Mouse (Mus musculus) lung, postnatal 4 days (tissue): ENCODE measurements around the gene Baz1b.

ENCODE experiments used
- DNase-seq, 2 experiments: peaks; one replicate each; pipeline ENCODE4 v3.0.0; 2021

Gene Baz1b

DNA sequence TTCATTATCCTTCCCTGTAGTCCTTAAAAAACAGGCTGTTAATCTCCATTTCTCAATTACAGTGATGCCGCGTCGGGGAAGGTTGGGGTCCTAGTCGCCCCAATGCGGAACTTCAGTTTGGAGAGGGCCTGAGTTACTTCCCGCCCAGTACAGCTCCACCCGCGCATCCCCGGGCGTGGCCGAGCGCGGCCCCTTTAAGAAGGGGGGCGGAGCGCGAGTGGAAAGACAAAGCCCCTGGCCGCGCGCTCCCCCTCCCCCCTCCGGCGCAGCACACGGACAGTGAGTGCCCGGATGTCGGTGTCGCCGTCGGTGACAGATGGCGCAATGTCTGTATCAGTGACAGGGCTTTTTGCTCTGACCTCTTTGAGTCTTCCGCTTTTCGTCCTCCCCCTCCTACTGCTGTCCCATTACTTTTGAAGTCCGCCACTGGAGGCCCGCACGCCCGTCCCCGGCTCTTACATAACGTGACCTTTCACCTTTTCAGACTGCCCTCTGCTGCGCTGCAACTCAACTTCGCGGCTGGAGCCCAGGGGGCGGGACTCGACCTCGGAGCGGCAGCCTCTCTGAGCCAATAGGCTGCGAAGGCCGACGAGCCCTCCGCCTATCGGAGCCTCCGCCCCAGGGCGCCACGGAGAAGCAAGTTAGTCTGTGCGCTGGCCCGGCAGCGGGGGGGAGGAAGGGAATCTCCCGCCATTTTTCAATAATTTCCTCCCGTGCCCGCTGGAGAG, at the start of gene Baz1b:
Gene Baz1b, plus strand, starts transcription at position 644 of the 728 bp plus-strand sequence.
- peak; percentile 98 to 100 for DNase-seq

DNA sequence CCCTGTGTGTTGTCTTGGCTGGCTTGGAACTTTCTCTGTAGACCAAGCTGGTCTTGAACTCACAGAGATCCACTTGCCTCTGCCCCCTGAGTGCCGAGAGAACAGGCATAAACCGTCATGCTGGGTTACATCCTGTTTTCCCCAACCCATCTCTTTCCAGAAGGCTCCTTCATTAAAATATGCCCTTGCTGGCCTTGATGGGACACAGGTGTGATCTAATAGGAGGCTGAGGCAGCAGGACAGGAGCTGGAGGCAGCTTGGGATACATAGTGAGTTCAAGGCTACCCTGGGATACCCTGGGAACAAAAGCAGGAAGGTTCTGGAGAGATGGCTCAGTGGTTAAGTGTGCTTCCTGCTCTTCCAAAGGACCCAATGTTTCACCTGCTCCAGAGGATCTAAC, 47.2 kb upstream of the Baz1b start:
- DNase-seq, result no peak

DNA sequence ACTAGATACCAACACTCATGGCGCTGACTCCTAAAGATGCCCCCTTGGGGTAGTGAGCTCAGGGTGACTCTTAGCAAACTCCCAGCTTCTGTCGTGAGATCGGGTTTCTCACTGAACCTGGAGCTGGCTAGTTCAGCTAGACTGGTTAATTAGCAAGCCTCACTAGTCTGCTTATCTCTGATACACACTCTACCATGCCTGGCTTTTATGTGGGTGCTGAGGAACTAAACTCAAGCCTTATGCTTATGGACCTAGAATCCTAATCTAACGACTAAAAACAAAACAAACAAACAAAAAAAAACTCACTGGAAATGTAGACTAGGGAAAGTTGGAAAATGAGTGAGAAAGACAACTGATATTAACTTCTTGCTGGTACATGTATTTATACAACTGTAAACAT, 42.6 kb upstream of the Baz1b start:
- DNase-seq, result no peak

DNA sequence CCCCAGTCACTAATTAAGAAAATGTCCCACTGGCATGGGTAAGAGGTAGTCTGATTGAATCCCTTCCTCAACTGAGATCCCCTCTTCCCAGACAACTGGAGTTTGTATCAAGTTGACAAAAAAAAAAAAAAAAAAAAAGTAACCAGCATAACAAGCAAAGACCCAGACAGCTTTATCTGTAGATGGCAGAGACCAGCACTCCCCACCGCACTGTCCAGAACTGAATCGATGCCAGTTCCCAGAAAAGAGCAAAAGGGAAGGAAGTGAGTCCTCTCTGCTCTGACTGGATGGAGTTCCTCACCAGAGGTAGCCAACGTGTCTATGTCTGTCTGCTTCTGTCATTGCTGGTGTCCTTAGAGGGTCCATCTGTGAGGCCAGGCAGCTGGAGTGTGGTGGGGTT, 41.5 kb upstream of the Baz1b start:
- no peak for DNase-seq

DNA sequence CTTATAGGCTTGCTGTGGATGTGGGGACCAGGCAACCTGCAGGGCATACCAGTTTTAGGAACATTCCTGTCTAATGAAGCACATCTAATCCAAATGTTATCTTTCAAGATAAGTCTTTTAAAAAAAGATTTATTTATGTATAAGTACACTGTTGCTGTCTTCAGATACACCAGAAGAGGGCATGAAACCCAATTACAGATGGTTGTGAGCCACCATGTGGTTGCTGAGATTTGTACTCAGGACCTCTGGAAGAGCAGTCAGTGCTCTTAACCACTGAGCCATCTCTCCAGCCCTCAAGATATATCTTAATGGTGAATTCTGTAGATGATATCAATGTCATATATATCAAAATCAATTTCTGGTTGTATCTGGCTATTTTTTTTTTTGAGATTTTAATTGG, 41.1 kb upstream of the Baz1b start:
- no peak for DNase-seq

DNA sequence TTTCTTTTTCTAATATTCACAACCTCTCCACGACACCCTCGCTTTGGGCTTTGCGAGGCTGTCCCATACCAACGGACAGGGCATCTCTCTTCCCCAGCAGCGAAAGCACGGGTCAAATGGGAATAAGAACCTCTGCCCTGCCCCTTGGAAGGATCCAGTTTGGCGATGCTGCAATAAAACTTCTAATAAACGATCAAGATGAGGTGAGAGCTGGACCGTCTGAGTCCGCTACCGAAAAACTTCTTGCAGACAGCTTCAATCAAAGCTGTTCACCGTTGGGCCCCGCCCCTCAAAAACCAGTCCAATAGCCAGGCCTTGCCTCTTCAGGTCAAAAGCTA, 38.4 kb upstream of the Baz1b start:
- no peak for DNase-seq

DNA sequence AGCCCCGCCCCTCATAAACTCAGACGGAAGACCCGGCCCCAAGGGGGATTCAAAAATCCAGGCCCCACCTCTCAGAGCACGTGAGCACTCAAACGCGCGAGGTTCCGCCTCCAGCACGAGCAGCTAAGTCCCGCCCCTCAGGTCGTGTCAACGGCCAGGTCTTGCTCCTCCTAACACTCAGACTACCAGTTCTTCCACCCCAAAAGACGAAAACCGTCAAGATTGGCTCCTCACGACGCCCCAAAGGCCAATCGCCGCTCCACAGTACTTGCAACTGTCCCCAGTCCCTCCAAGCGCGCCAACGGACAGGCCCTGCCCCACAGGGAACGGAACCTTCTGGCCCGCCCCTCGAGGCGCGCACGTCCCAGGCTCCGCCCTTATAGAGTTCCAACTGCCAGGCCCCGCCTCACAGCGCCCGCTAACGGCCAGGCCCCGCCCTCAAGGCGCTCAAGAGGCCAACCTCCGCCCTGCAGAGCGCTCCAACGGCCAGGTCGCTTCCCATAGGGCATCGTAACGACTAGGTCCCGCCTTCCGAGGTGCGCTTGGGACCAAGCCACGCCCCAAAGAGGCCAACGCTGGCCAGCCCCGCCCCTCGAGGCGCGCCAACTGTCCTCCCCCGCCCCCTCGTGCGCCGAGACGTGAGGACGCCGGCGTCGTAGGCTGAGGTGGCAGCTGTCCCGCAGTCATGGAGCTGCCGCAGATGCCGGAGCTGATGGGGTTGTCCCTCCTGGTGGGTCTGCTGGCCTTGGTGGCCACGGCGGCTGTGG, 37.8 kb upstream of the Baz1b start, which contains the start of gene Tbl2:
Gene Tbl2, plus strand, starts transcription at position 605 of the 767 bp plus-strand sequence.
- DNase-seq, result peak; percentile 100

DNA sequence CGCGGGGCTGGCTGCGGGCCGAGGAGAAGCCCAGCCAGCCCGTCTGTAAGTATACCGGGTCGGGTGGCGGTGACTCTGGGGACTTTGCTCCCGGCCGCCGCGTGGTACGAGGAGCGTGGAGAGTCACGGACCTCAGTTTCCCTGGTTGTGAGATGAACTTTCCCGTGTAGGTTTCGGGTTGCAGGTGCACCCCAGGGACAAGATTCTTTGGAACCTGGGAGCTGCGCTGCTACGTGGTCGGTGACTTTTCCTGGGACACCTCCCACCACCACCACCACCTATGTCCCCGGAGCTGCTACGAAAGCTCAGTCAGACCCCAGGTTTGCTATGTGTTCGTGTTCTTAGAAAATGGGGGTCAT, 37.3 kb upstream of the Baz1b start:
- DNase-seq, result no peak

DNA sequence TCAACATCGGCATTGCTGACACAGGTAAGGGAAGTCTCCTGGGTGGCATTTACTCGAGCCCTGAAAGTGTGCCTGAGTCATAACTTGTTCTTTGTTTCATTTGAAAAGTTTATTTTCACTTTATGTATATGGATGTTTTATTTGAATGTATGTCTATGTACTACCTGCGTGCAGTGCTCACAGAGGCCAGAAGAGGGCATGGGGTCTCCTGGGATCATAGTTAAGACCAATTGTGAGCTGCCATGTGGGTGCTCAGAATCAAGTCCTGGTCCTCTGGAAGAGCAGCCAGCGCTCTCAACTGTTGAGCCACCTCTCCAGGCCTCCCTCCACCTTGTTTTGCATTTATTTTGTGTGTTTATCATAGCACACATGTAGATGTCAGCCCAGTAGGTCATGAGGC, 30.6 kb upstream of the Baz1b start:
- DNase-seq, result no peak

DNA sequence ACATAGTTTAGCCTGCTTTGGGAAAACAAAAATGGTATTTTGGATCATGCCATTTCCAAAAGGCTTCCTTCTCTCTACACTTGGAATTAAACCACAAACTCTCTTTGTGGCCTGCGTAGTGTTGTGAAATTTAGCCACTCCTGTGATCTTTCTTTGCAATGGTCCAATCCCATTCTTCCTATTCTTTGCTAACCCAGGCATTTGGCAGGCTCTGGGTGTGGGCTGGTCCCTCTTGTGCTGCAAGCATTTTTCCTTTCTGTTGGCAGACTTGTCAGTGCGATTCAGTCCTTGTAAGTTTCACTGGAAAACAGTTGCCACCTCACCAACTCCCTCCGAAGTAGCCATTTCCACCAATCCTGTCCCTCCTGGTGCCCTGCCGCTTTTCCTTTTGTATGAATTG, 25.8 kb upstream of the Baz1b start:
- DNase-seq, result peak; percentile 66 to 85

DNA sequence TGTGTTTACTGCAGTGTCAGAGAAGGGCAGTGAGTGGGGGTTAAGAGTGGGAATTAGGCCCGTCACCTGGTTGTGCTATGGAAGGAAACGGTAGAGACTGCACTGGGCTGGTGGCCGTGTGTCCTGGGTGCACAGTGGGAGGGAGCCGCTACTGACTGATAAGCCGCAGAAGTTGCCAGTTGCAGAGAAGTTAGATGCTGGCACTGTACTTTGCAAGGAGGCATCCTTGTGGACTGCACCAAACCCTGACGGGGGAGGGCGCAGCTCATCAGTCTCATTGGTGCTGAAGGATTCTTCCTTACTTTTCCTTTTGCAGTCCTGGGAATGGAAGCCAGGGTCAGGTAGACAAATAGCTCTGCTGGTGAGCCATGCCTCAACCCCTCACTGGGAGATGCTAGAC, 25.4 kb upstream of the Baz1b start:
- no peak for DNase-seq

DNA sequence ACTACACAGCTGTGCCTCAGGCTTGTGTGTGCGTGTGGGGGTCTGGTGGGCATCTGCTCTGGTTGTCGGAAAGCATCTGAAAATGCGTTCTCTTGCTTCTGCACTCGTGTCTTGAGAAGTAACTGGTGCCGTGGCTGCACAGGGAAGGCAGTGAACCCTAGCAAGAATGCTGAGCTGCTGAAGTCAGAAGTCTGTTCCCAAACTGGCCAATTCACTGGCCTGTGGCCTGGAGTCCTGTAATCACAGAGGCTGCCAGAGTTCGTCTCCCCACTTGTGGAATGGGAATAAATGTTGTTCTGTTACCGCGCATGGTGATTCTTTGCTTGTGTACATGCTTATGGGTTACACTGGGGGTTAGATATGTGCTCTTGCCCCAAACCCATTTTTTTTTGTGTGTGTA, 24.7 kb upstream of the Baz1b start:
- DNase-seq, result no peak

DNA sequence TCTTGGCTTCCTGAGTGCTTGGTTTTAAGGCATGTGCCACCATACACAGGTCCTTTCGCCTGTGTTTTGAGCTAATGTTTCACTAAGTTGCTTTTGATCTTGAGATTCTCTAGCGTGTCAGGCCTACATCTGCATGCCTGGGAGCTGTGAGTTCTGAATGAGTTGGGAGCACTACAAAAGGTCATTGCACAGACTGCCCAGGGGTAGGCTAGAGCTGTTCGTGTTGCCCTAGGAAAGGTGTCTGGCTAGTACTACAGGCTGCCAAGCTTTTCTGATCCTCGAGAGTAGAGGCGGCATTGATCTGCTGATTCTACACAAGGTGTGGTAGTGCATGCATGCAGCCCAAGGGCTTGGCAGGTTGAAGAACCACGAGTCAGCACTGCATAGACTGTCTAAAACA, 24.2 kb upstream of the Baz1b start:
- DNase-seq, result no peak

DNA sequence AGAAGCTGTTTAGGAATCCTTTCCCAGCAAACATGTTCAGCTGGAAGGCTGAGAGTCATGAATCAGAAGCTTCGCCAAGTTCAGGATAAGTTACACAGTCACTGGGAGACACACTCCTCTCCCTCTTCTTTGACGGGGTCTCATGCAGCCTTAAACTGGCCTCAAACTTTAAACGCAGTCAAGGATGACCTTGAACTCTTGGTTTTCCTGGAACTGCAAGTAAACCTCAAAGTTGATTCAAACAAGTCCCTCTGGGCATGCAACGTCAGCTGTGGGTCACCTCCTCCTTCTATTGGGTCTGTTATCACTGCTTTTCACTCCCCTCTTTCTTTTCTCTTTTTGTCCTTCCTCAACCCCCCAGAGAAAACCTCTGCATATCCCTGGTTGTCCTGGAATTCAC, 20.2 kb upstream of the Baz1b start:
- DNase-seq, result no peak

DNA sequence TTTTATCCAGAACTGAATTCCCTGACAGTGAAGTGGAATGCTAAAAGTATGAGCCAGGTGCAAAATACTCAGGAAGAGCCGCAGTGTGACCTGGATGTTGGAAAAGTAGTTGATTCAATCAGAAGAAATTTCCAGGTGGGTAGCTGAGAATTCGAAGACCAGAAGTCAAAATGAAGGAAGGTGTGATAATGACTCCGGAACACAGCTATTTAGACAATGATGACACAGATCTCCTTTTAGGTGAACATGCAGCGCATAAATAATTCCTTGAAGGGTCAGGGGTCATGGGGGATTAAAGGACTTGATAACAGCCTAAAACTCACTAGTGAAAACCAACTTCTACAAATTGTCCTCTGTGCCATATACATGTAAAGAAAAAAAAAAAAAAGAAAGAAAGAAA, 19.6 kb upstream of the Baz1b start:
- DNase-seq, result no peak

DNA sequence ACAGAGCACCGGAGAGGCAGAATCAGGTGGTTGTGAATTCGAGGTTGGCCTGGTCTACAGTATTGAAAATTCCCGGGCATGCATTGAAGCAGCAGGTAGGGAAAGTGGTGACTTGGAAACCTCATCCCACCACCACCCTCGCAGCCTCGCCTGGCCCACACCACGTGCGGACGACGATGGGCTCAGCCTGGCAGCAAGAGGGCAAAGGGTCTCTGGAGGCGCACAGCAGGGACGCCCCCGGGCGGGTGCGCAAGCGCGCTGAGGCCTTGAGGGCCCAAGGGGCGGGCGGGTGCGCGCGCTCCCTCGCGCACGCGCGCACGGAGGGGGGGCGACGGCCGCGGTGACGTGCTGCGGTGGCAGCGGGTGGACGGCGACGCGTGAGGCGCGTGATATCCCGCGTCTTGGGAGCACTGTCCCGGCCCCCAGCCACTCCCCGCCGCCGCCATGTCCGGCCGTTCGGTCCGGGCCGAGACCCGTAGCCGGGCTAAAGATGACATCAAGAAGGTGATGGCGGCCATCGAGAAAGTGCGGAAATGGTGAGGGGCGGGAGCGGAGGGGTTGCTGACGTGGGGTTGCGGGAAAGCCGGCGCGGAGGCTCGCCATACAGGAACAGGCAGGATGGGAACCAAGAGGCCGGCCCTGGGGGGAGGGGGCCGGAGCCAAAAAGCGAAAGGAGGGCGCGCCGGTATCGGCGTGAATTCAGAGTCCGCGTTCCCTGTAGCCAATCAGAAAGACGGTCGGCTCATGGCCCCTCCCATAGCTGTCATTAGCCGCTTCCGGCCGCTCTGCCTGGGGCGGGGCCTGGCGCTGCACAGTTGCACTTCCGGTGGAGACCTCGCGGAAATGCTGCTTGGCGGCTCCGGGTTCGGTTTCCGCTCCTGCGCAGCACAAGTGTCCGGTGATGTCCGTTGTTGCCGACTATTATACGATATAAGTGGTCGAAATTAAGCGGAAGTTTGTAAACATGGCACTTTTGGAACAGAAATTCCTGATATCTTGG, 18.7 kb upstream of the Baz1b start, which contains the start of gene Bcl7b:
Gene Bcl7b, plus strand, starts transcription at position 221 of the 1,000 bp plus-strand sequence.
- peak; percentile 98 to 99 for DNase-seq

DNA sequence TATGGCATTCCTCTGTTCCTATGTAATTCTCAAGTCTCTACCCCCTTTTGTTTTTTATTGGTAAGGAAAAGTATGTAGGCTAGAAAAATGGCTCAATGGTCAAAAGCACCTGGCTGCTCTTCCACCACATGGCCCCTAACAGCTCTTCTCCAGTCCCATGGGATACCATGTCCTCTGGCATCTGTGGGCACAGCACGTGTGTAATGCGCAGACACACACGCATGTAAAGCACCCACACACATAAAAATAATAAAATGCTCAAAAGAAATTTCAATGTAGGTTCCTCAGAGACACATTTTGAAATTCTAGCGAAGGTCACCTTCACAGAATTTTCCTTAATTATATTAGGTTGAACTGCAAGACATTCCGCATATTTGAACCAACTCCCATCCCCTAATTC, 17.6 kb upstream of the Baz1b start:
- DNase-seq, result no peak

DNA sequence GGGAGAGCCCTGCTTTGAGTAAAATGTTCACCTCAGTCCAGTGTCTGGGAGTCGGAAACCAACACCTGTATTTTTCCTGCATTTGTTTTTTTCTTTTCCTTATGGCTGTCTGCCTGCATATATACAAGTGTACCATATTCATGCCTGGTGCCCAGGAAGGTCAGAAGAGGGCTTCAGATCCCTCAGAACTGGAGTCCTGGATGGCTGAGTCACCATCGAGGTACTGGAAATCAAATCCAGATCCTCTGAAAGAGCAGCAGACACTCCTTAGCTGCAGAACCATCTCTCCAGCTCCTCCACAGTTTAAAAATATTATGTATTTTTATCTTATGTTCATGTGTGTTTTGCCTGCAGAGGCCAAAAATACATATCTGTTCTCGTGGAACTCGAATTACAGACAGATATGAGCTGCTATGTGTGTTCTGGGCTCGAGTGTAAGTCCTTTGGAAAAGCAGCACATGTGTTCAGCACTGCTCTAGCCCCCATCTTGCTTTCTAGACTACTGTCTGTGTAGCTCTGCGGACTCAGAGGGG, 15.3 kb upstream of the Baz1b start:
- DNase-seq, result no peak

DNA sequence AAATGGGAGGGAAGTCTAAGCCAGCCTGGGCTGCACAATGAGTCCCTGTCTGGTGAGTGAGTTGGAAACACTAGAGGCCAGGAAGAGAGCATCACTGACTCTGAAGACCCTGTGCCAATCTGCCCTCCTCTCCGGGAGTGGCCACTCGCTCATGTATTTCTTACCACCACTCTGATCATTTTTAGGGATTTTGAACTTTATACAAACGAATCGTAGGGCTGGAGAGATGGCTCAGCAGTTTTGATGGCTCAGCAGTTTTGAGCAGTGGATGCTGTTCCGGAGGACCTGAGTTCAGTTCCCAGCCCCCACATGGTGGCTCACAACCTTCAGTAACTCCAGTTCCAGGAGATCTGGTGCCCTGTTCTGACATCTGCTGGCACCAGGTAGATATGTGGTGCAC, 14.1 kb upstream of the Baz1b start:
- DNase-seq, result no peak

DNA sequence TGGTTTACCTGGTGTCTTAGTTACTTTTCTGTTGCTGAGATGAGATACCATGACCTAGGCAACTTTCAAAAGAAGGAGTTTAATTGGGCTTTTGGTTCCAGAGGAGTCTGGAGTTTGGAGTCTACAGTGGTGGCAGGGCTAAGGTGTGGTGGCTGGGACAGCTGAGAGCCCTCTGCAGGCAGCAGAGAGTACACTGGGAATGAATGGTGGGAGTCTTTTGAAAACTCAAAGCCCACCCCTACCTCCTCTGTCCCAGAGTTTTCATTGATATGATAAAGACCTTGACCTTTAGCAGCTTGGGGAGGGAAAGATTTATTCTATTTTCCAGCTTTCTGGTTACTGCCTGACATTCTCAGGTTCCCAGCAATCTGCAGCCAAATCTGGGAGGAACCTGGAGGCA, 12.0 kb upstream of the Baz1b start:
- DNase-seq, result no peak

DNA sequence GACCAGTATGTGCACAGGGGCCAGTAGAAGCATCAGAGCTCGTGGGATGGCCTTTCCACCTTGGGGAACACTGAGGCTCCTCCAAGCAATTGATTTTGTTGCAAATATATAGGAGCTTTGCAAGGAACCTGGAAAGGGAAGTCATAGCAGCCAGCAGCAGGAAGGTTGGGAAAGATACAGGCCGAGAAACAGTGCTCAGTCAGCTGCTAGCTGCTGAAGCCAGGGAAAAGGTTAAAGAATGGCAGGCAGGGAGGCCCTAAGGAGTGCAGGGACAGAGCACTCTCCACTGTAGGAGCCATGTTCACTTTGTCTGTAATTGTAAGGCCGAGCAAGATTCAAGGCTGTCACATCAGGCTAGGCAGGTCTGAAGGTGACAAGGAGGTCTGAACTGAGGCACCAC, 8.5 kb upstream of the Baz1b start:
- no peak for DNase-seq

DNA sequence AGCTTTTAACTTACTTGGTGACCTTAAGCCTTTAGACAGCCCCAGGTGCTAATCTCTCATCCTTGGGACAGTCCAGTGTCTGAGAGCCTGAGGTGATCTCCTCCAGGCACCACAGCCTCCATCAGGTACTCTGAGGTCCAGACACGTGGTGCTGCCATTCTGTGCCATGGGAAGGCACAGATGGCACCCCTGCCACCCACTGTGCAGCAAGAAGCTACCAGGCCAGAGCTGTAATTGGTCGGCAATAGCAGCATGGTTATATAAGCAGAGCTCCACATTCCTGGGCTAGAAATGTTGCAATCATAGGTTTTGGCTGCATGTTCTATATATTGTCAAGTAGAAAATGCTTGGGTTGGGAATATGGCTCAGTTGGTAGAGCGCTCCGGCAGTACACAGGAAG, 8.1 kb upstream of the Baz1b start:
- DNase-seq, result no peak

DNA sequence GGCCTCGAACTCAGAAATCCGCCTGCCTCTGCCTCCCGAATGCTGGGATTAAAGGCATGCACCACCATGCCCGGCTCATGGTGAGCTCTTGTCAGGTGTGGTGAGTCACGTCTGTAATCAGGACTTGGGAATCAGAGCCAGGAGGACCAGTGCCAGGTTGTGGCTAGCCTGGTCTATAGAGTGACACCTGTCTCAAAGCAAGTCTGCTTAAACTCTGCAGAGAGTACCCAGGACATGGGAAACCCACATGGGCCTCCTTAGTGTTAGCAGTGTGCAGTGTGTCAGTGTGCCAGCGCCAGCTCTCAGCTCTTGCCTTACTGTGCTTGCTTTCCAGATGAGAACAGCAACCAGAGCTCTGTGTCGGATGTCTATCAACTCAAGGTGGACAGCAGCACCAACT, 7.4 kb upstream of the Baz1b start:
- no peak for DNase-seq
